Mouse (Mus musculus) hindbrain, postnatal 0 days (tissue): ENCODE data around the gene Rngtt. TPM values are rescaled to one million over a fixed set of nuclear protein-coding genes. Genes with fewer than 3 reads are reported as not detected.

Experiments used
- ATAC-seq: fragments of 200-750 bp; cut with Nextera tagmentation; 2 replicates; pipeline ENCODE4 v1.8.0; 2017; ENCODE audit warnings: mild to moderate bottlenecking, moderate TSS enrichment, moderate library complexity
- DNase-seq: peaks from one replicate; pipeline ENCODE4 v3.0.0-alpha.2; 2015; ENCODE audit warnings: low spot score
- H3K27ac ChIP-seq: fragments of 300-500 bp; sonication (generic); 2 replicates; pipeline ENCODE4 v1.5.1; 2014; ENCODE audit warnings: mild to moderate bottlenecking
- H3K27me3 ChIP-seq: fragments of 300-500 bp; sonication (generic); 2 replicates; pipeline ENCODE4 v1.6.1; 2014; ENCODE audit warnings: low read length, mixed read lengths; ENCODE audit not compliant: insufficient read depth
- H3K36me3 ChIP-seq: fragments of 300-500 bp; sonication (generic); 2 replicates; pipeline ENCODE4 v1.6.1; 2014; ENCODE audit warnings: low read length, mixed read lengths; ENCODE audit not compliant: insufficient read depth
- H3K4me1 ChIP-seq: fragments of 300-500 bp; sonication (generic); 2 replicates; pipeline ENCODE4 v1.6.1; 2014; ENCODE audit warnings: antibody characterized with exemption, low read length, mixed read lengths; ENCODE audit not compliant: insufficient read depth
- H3K4me2 ChIP-seq: fragments of 300-500 bp; sonication (generic); 2 replicates; pipeline ENCODE4 v1.6.1; 2014; ENCODE audit warnings: low read depth, mild to moderate bottlenecking, low read length, moderate library complexity, mixed read lengths
- H3K4me3 ChIP-seq: fragments of 300-500 bp; sonication (generic); 2 replicates; pipeline ENCODE4 v1.5.1; 2014; ENCODE audit warnings: low read length
- H3K9ac ChIP-seq: fragments of 300-500 bp; sonication (generic); replicated peaks from 2 replicates; pipeline ENCODE4 v1.6.1; 2014; ENCODE audit warnings: mild to moderate bottlenecking, low read length, moderate library complexity, mixed read lengths
- H3K9me3 ChIP-seq: fragments of 300-500 bp; sonication (generic); 2 replicates; pipeline ENCODE4 v1.6.1; 2016; ENCODE audit warnings: low read length, mixed read lengths
- CTCF ChIP-seq: IDR thresholded peaks from 2 replicates; pipeline ENCODE4 v1.5.1; 2016; ENCODE audit warnings: antibody characterized with exemption, control low read depth, low read depth
- WGBS: fragments of 180-500 bp; shearing (Covaris S2); extraction: QIAGEN DNeasy Blood & Tissue Kit; methylation state at CpG from one replicate; pipeline ENCODE4 v1.1.7; 2014; 5-methylcytosine and 5-hydroxymethylcytosine counted together
- polyA plus RNA-seq: library from polyadenylated mRNA; unstranded; fragments of >200 nt; fragmentation: Nextera tagmentation; extraction: Ambion mirVana; gene quantifications from 2 replicates; pipeline ENCODE4 v1.2.1, GENCODE M21; 2015
- total RNA-seq: library from RNA; depleted of rRNA; stranded (reverse); fragments of >200 nt; gene quantifications from 2 replicates; pipeline ENCODE4 v1.2.3, GENCODE M21; 2014

The Rngtt gene
- total and polyA plus RNA-seq, 2 experiments from 2014 or later: 12.8 to 13.5 TPM

- H3K4me3 ChIP-seq: no peak overlapping the region
- ATAC-seq: no peak
- H3K9ac ChIP-seq: no peak overlapping the region
- H3K9me3 ChIP-seq: no peaks in the 10 kb centered on the region
- H3K36me3 ChIP-seq: no peaks in the 10 kb centered on the region
- 82% methylated on average over 2 of the region's 2 CpGs for WGBS
- no peak overlapping the region for H3K27ac ChIP-seq
- DNase-seq: no peak
- TF ChIP-seq CTCF: no peak
- H3K4me2 ChIP-seq: no peak overlapping the region
- H3K27me3 ChIP-seq: no peaks in the 10 kb centered on the region
- no peaks in the 10 kb centered on the region for H3K4me1 ChIP-seq
Measured at GRCm38 (mm10) chr4:33405723-33406293, 95.7 kb downstream of the Rngtt start.

DNA sequence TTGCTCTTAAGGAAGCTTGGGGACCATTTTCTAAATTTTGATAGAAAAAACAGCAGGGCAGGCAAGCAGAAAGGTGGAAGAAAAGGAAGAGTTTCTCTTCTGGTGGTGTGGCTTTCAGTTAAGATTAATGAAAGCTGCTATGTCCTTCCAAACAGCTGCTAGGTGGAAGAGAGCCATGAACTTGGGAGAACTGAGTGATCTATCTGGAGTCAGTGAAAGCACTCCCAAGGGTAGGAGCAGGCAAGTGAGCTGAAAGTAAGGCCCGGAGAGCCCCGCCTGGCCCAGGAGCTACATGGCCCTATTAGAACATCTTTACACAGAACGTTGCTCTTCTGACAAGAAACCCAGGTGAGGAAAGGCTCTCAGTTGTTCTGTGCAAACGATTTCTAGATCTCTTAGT lies 103.7 kb downstream of the Rngtt start:
- ATAC-seq: no peak
- Histone ChIP-seq H3K4me1 (no peaks in the 10 kb centered on the region), H3K27me3 (no peaks in the 10 kb centered on the region), H3K27ac (no peak overlapping the region), H3K36me3 (no peaks in the 10 kb centered on the region), H3K9ac (no peak overlapping the region), H3K9me3 (no peaks in the 10 kb centered on the region), H3K4me3 (no peak overlapping the region), H3K4me2 (no peak overlapping the region)
- 69% methylated on average over 4 of the region's 4 CpGs for WGBS
- DNase-seq: peak; percentile 44
- TF ChIP-seq CTCF: no peak

DNA sequence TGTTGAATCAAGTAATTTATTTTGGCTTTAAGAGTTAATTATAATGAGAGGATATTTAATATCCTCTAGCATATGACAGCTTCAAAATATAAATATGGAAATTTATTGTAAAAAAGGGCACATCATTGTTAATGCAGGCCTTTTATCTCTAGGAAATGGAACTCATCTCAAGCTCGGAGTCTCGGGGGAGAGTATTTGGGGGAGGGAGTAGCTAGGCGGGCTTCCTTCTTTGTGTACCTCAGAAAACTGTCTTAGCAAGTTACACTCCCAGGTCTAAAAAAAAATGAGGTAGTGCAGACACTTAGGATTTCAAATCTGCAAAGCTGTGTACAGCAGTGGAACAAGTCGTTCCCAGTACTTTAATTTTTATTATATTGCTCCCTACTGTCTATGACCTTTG lies 104.7 kb downstream of the Rngtt start:
- no peak overlapping the region for H3K4me3 ChIP-seq
- H3K4me1 ChIP-seq: no peaks in the 10 kb centered on the region
- WGBS: 61% methylated on average over 4 of the region's 4 CpGs
- ATAC-seq: no peak
- no peaks in the 10 kb centered on the region for H3K27me3 ChIP-seq
- no peak for DNase-seq
- no peak overlapping the region for H3K9ac ChIP-seq
- no peak overlapping the region for H3K27ac ChIP-seq
- H3K4me2 ChIP-seq: no peak overlapping the region
- no peaks in the 10 kb centered on the region for H3K9me3 ChIP-seq
- no peak for TF ChIP-seq CTCF
- no peaks in the 10 kb centered on the region for H3K36me3 ChIP-seq

DNA sequence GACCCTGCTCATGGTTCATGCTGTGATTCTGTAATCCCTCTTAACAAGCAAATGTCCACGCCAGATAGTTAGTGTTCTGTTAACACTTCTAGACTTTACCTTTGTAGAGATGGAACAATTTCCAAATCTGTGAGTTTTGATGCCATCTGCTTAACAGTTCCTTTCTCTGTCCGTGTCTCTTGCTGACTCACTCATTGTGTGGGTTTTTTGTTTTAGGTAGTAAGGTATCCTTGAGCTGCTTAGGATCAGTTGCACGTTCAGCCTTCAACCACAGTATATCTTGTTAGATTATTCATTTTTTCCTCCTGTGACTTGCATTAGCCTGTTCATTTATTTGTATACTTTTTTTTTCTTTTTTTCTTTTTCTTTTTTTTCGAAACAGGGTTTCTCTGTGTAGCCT lies 107.3 kb downstream of the Rngtt start:
- TF ChIP-seq CTCF: no peak
- no peak for ATAC-seq
- no peak overlapping the region for H3K27ac ChIP-seq
- H3K9ac ChIP-seq: no peak overlapping the region
- no peaks in the 10 kb centered on the region for H3K27me3 ChIP-seq
- H3K4me1 ChIP-seq: no peaks in the 10 kb centered on the region
- no peak for DNase-seq
- H3K4me2 ChIP-seq: no peak overlapping the region
- H3K4me3 ChIP-seq: no peak overlapping the region
- 81% methylated on average over 4 of the region's 4 CpGs for WGBS
- no peaks in the 10 kb centered on the region for H3K36me3 ChIP-seq
- no peaks in the 10 kb centered on the region for H3K9me3 ChIP-seq

DNA sequence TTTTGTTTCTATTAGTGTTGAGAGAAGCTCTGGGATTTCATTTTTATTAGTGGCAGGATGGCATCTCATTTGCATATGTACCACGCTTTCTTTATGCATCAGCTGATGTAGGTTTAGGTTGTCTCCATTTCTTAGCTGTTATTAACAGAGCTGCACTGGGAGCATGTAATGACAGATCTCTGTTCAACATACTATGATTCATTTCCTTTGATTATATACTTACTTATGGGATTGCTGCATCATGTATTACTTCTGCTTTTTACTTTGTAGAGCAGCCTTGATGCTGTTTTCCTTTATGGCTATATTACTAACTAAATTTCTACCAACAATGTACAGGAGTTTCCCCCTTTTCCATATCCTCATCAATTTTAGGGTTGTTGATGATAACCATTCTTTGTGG lies 109.5 kb downstream of the Rngtt start:
- ATAC-seq (no peak), DNase-seq (no peak)
- Histone ChIP-seq H3K9ac (no peak overlapping the region), H3K27ac (no peak overlapping the region), H3K4me1 (no peaks in the 10 kb centered on the region), H3K4me2 (no peak overlapping the region), H3K4me3 (no peak overlapping the region), H3K27me3 (no peaks in the 10 kb centered on the region), H3K36me3 (no peaks in the 10 kb centered on the region), H3K9me3 (no peaks in the 10 kb centered on the region)
- no peak for TF ChIP-seq CTCF
- 77% methylated on average over 1 of the region's 1 CpGs for WGBS

DNA sequence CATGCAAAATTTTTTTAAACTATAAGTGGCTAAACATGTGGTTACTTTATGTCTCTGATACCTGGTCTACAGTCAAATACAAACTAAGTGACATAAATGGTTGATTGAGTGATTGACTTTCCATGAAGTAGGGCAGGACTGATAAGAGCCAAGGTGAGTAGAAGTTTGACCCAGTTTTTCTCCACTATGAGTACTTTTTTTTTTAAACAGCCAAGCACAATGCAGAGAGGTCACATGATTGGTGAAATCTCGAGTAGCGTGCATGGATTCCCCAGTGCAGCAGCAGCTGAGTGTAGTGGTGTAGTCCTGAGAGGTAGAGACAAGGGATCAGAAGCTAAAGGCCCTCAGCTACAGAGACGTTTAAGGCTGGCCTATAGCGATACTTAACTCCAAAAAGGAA lies 118.7 kb downstream of the Rngtt start:
- DNase-seq (no peak), ATAC-seq (no peak)
- TF ChIP-seq CTCF: no peak
- no peaks in the 10 kb centered on the region for H3K27me3 ChIP-seq
- no peak overlapping the region for H3K4me2 ChIP-seq
- no peaks in the 10 kb centered on the region for H3K4me1 ChIP-seq
- no peak overlapping the region for H3K4me3 ChIP-seq
- H3K9ac ChIP-seq: no peak overlapping the region
- H3K9me3 ChIP-seq: no peaks in the 10 kb centered on the region
- no peaks in the 10 kb centered on the region for H3K36me3 ChIP-seq
- WGBS: 69% methylated on average over 4 of the region's 4 CpGs
- H3K27ac ChIP-seq: no peak overlapping the region

GRCm38 (mm10) chr4:33441864-33442263 lies 131.8 kb downstream of the Rngtt start:
- DNase-seq (no peak), ATAC-seq (no peak)
- no peak overlapping the region for H3K4me2 ChIP-seq
- H3K9me3 ChIP-seq: no peaks in the 10 kb centered on the region
- H3K27me3 ChIP-seq: no peaks in the 10 kb centered on the region
- 86% methylated on average over 6 of the region's 6 CpGs for WGBS
- no peak overlapping the region for H3K4me3 ChIP-seq
- no peak overlapping the region for H3K27ac ChIP-seq
- H3K9ac ChIP-seq: no peak overlapping the region
- TF ChIP-seq CTCF: no peak
- no peaks in the 10 kb centered on the region for H3K36me3 ChIP-seq
- H3K4me1 ChIP-seq: no peaks in the 10 kb centered on the region
